Mouse (Mus musculus) right cerebral cortex, adult 18-20 months (tissue): ENCODE results near the gene 4933402J07Rik.

Experiments
- DNase-seq: peaks from one replicate; pipeline ENCODE4 v3.0.0; 2022; ENCODE audit warnings: mixed read lengths

The 4933402J07Rik gene

DNA sequence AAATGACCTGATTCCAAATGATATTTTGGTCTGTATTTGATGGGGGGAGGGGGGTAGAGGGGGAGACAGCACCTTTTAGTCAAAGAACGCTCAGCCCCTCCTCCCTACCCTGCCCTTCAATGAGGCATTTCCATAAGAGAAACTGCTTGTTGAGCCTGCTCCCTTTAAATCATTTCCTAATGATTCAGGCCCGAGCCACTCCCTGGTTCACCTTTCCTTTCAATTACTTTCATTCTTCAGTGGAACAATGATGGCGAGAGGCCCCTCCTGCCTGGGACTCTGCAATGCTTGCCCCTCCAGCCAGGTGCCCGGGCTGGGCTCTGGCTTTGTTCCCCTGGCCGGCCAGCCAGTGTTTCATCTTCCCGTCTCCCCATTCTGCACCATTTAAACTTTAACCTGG lies 66.0 kb downstream of the 4933402J07Rik start:
- no peak for DNase-seq

DNA sequence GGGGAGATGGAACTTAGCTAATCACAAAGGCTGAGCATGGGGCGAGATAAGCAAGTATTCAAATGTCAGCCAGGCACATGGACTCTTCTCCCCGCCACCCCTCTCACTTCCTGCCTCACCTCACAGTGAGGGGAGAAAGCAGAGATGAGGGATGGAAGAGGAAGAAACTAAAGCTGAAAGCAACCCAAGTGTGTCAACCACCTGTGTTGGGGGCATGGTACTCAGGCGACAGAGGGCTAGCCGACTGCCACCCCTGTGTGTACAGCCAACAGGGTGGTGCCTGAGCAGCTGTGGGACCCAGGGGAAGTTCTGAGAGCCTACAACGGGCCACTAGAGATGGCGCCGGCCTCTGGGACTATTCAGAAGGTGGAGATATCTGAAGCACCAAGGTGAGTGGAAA lies 68.1 kb downstream of the 4933402J07Rik start:
- DNase-seq = no peak

DNA sequence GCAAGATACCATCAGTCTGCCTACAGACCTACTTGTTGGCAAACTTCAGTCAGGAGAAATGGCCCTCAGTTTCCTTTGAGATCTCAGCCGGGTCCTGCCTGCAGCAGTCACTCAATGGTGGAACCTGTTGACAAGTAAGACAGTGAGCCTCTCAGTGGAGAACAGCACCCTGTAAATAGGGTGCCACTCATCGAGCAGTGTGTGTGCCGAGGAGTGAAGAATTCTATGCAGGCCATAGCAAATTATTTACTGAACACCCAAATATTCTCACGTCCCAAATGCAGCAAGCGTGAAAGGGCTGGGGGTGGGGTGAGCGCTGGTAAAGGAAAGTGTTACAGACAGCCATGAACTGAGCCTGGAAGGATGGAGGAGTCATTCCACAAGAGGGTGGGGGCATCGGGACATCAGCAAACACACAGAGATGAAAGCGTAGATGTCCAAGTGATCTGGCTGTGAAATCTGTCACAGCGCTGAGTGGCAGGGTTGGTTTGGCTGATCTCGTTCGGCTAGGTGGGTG lies 72.6 kb downstream of the 4933402J07Rik start:
- DNase-seq = no peak
